Mouse (Mus musculus) kidney, adult 8-10 months (tissue): Measurements from ENCODE around the gene Park7.
A peak's percentile ranks its signal among the peaks of the same experiment; 100 is the strongest.

ENCODE experiments used
- DNase-seq, 2 experiments: peaks; one replicate each; pipeline ENCODE4 v3.0.0; 2022

The Park7 gene

GRCm38 (mm10) chr4:150872681-150873080 lies 41.6 kb downstream of the Park7 start:
- no peak for DNase-seq

GRCm38 (mm10) chr4:150872139-150872651 lies 42.0 kb downstream of the Park7 start:
- DNase-seq = peak in 1 of 2 experiments; percentile 69

- peak; percentile 67 to 70 for DNase-seq
Measured at GRCm38 (mm10) chr4:150871392-150872138, 42.7 kb downstream of the Park7 start.

GRCm38 (mm10) chr4:150870963-150871391 lies 43.3 kb downstream of the Park7 start:
- DNase-seq = no peak

- DNase-seq = no peak
Measured at GRCm38 (mm10) chr4:150869276-150870197, 44.7 kb downstream of the Park7 start.

GRCm38 (mm10) chr4:150868859-150869258 lies 45.4 kb downstream of the Park7 start:
- DNase-seq = no peak

- DNase-seq = no peak
Measured at GRCm38 (mm10) chr4:150868161-150868560, 46.1 kb downstream of the Park7 start.

- no peak for DNase-seq
Measured at GRCm38 (mm10) chr4:150866494-150866893, 47.7 kb downstream of the Park7 start.

GRCm38 (mm10) chr4:150866069-150866468 lies 48.2 kb downstream of the Park7 start:
- DNase-seq = no peak

- DNase-seq = no peak
Measured at GRCm38 (mm10) chr4:150865371-150865770, 48.9 kb downstream of the Park7 start.

GRCm38 (mm10) chr4:150862626-150863375 lies 51.4 kb downstream of the Park7 start:
- no peak for DNase-seq

- no peak for DNase-seq
Measured at GRCm38 (mm10) chr4:150861161-150861560, 53.1 kb downstream of the Park7 start.

- no peak for DNase-seq
Measured at GRCm38 (mm10) chr4:150860526-150860925, 53.7 kb downstream of the Park7 start.

GRCm38 (mm10) chr4:150855346-150855745 lies 58.9 kb downstream of the Park7 start:
- no peak for DNase-seq

GRCm38 (mm10) chr4:150854839-150855246 lies 59.4 kb downstream of the Park7 start:
- peak; percentile 93 to 95 for DNase-seq

- DNase-seq = peak; percentile 93
Measured at GRCm38 (mm10) chr4:150853680-150854461, 60.4 kb downstream of the Park7 start, which contains the start of gene Errfi1. TSS of gene Errfi1 (plus strand) at chr4:150853919.

GRCm38 (mm10) chr4:150852479-150852878 lies 61.8 kb downstream of the Park7 start:
- no peak for DNase-seq

GRCm38 (mm10) chr4:150852045-150852444 lies 62.2 kb downstream of the Park7 start:
- peak; percentile 76 for DNase-seq

GRCm38 (mm10) chr4:150850893-150851292 lies 63.3 kb downstream of the Park7 start:
- DNase-seq = peak; percentile 71 to 78

- no peak for DNase-seq
Measured at GRCm38 (mm10) chr4:150849964-150850363, 64.3 kb downstream of the Park7 start.
